Mouse (Mus musculus) lung, postnatal 10 days (tissue): ENCODE results near the gene Tns3.
A peak's percentile ranks its signal among the peaks of the same experiment; 100 is the strongest.
"Not testable (repeated sequence)": the region's sequence is repeated elsewhere in the genome, so short reads cannot be mapped to it uniquely, and the experiment has no call there.

Experiments used
- DNase-seq: peaks from one replicate; pipeline ENCODE4 v3.0.0; 2021

The Tns3 gene

GRCm38 (mm10) chr11:8572762-8573161, 91.6 kb downstream of the Tns3 start:
- DNase-seq = no peak

- no peak for DNase-seq
Observed at GRCm38 (mm10) chr11:8569232-8570028, 94.9 kb downstream of the Tns3 start.

GRCm38 (mm10) chr11:8568829-8569228, 95.5 kb downstream of the Tns3 start:
- DNase-seq = no peak

- DNase-seq = peak; percentile 12
Observed at GRCm38 (mm10) chr11:8566250-8566853, 98.0 kb downstream of the Tns3 start.

- DNase-seq = no peak
Observed at GRCm38 (mm10) chr11:8558761-8559282, 105.5 kb downstream of the Tns3 start.

- no peak for DNase-seq
Observed at GRCm38 (mm10) chr11:8558258-8558657, 106.1 kb downstream of the Tns3 start.

GRCm38 (mm10) chr11:8557006-8557405, 107.3 kb downstream of the Tns3 start:
- DNase-seq = peak; percentile 59

GRCm38 (mm10) chr11:8551710-8552109, 112.6 kb downstream of the Tns3 start:
- DNase-seq = no peak

- DNase-seq = no peak
Observed at GRCm38 (mm10) chr11:8547661-8548060, 116.7 kb downstream of the Tns3 start.

GRCm38 (mm10) chr11:8545798-8546197, 118.5 kb downstream of the Tns3 start:
- peak; percentile 52 for DNase-seq

GRCm38 (mm10) chr11:8544355-8544754, 120.0 kb downstream of the Tns3 start:
- DNase-seq = no peak

GRCm38 (mm10) chr11:8541222-8541815, 123.0 kb downstream of the Tns3 start:
- no peak for DNase-seq

GRCm38 (mm10) chr11:8539593-8540265, 124.6 kb downstream of the Tns3 start:
- peak; percentile 30 for DNase-seq

GRCm38 (mm10) chr11:8537013-8537614, 127.2 kb downstream of the Tns3 start:
- peak; percentile 73 for DNase-seq

- peak; percentile 76 for DNase-seq
Observed at GRCm38 (mm10) chr11:8534893-8535292, 129.4 kb downstream of the Tns3 start.

- not testable (repeated sequence) for DNase-seq
Observed at GRCm38 (mm10) chr11:8532771-8533170, 131.6 kb downstream of the Tns3 start.

GRCm38 (mm10) chr11:8532112-8532747, 132.1 kb downstream of the Tns3 start:
- DNase-seq = no peak

GRCm38 (mm10) chr11:8530506-8530905, 133.8 kb downstream of the Tns3 start:
- no peak for DNase-seq

GRCm38 (mm10) chr11:8530036-8530435, 134.3 kb downstream of the Tns3 start:
- no peak for DNase-seq

- peak; percentile 39 for DNase-seq
Observed at GRCm38 (mm10) chr11:8525463-8526145, 138.7 kb downstream of the Tns3 start.

- DNase-seq = peak; percentile 87
Observed at GRCm38 (mm10) chr11:8523344-8524126, 140.8 kb downstream of the Tns3 start.
